Mouse (Mus musculus) cerebellum, adult 2 months (tissue): Measurements from ENCODE around the gene Vmn2r-ps159.

Source experiments
- CTCF ChIP-seq: fragments of 200-500 bp; IDR thresholded peaks from 2 replicates; pipeline ENCODE4 v1.5.1; 2011; ENCODE audit warnings: low read depth, mild to moderate bottlenecking, control low read depth, low read length, moderate library complexity, borderline replicate concordance; ENCODE audit not compliant: insufficient read depth
- POLR2A ChIP-seq: fragments of 200-500 bp; IDR thresholded peaks from 2 replicates; pipeline ENCODE4 v1.6.1; 2011; ENCODE audit warnings: low read length, control low read depth, borderline replicate concordance; ENCODE audit not compliant: insufficient read depth

GRCm38 (mm10) chr4:156343332-156343731 is 12.4 kb downstream of the Vmn2r-ps159 start:
- no peak for TF ChIP-seq CTCF
- TF ChIP-seq POLR2A, result no peak
